In genomic region chr9:107906252-107906966, GRCm38 (mm10) we compare ENCODE assay signal across 8 mouse cellular contexts. TPM values are rescaled to one million over a fixed set of nuclear protein-coding genes. Genes with fewer than 3 reads are reported as not detected.
DNase-seq lines count a peak whose midpoint lies in the region; ATAC-seq lines count a peak whose summit lies in the region.

Mst1r (plus strand) TSS chr9:107906873.

- H3K9ac ChIP-seq in forebrain, embryonic 13.5 days = 0 out of 2 replicates have a peak within 1 kb of the TSS, but pooled peaks have one; percentile 37
- H3K9ac ChIP-seq in midbrain, embryonic 11.5 days (ENCODE audit: low read length) = peak within 1 kb of the TSS; percentile 62

- WGBS in forebrain, embryonic 13.5 days = 24% methylated on average over 19 of the region's 19 CpGs
- 8% methylated on average over 19 of the region's 19 CpGs for WGBS in large intestine, adult 2 months
- 22% methylated on average over 19 of the region's 19 CpGs for WGBS in midbrain, embryonic 11.5 days

- H3K27ac ChIP-seq in forebrain, embryonic 13.5 days = no peak within 1 kb of the TSS
- H3K27ac ChIP-seq in midbrain, embryonic 11.5 days (ENCODE audit: low read depth, low read length) = no peak within 1 kb of the TSS

- H3K4me1 ChIP-seq in erythroblast, embryonic 14.5 days (ENCODE audit: control insufficient read depth) = peaks cover 54% of the 10 kb centered on the region
- H3K4me1 ChIP-seq in forebrain, embryonic 13.5 days = peaks cover 29% of the 10 kb centered on the region
- H3K4me1 ChIP-seq in midbrain, embryonic 11.5 days (ENCODE audit: control insufficient read depth, insufficient read depth, low read length) = peaks cover 19% of the 10 kb centered on the region

- DNase-seq in heart, postnatal 25 days (ENCODE audit: low spot score) = peak; percentile 76
- DNase-seq in large intestine, adult 2 months (ENCODE audit: low read depth, low spot score) = no peak
- DNase-seq in midbrain, embryonic 11.5 days (ENCODE audit: low spot score, missing footprints) = peak; percentile 94
- peak; percentile 53 to 61 for DNase-seq in thymus, adult 18-20 months
- DNase-seq in layer of hippocampus, adult 18-20 months (ENCODE audit: low spot score in 2 of 2) = no peak

- peaks cover 3% of the 10 kb centered on the region for H3K27me3 ChIP-seq in erythroblast, embryonic 14.5 days (ENCODE audit: control insufficient read depth)
- H3K27me3 ChIP-seq in forebrain, embryonic 13.5 days = peaks cover 20% of the 10 kb centered on the region
- peaks cover 3% of the 10 kb centered on the region; the same call in 1 of the 2 replicates for H3K27me3 ChIP-seq in midbrain, embryonic 11.5 days (ENCODE audit: control insufficient read depth, insufficient read depth, low read length)

- H3K4me3 ChIP-seq in erythroblast, embryonic 14.5 days (replicated peaks) = peak within 1 kb of the TSS; percentile 60
- peak within 1 kb of the TSS; percentile 24; the same call in 1 of the 2 replicates for H3K4me3 ChIP-seq in forebrain, embryonic 13.5 days
- peak within 1 kb of the TSS; percentile 25 for H3K4me3 ChIP-seq in midbrain, embryonic 11.5 days (ENCODE audit: low read depth, low read length)

- H3K36me3 ChIP-seq in erythroblast, embryonic 14.5 days (ENCODE audit: control insufficient read depth) = peaks cover 13% of the 10 kb centered on the region
- peaks cover 8% of the 10 kb centered on the region; the same call in 1 of the 2 replicates for H3K36me3 ChIP-seq in forebrain, embryonic 13.5 days (ENCODE audit: poor library complexity, severe bottlenecking)
- no peaks in the 10 kb centered on the region for H3K36me3 ChIP-seq in midbrain, embryonic 11.5 days (ENCODE audit: control insufficient read depth, insufficient read depth, low read length)

- peak within 1 kb of the TSS; percentile 52 for H3K4me2 ChIP-seq in forebrain, embryonic 13.5 days
- peak within 1 kb of the TSS; percentile 50 for H3K4me2 ChIP-seq in midbrain, embryonic 11.5 days

- ATAC-seq in erythroblast, adult 5-6 weeks (replicated peaks; ENCODE audit: low FRiP score, poor library complexity, severe bottlenecking) = no peak
- 0 out of 2 replicates have a peak, but pooled peaks have one; percentile 34 for ATAC-seq in forebrain, embryonic 13.5 days
- peak; percentile 54; the same call in 1 of the 2 replicates for ATAC-seq in midbrain, embryonic 11.5 days (ENCODE audit: low FRiP score)

- no peaks in the 10 kb centered on the region for H3K9me3 ChIP-seq in erythroblast, embryonic 14.5 days (ENCODE audit: control insufficient read depth, low read length)
- H3K9me3 ChIP-seq in forebrain, embryonic 13.5 days (replicated peaks) = no peaks in the 10 kb centered on the region
- H3K9me3 ChIP-seq in midbrain, embryonic 11.5 days (ENCODE audit: control insufficient read depth, low read length) = no peaks in the 10 kb centered on the region

- intact Hi-C loops in heart, postnatal 25 days (cut with DNase I) = loop anchor here (10.0 kb wide), 1 partner anchor 378 kb away; no protein-coding TSS in a partner anchor

RNA-seq across cellular contexts. Expression of gene Mst1r, which starts in this region (rescaled TPM):
- polyA plus RNA-seq in erythroblast, embryonic 14.5 days (2012) = 0.01 and 0.02 TPM in 2 replicates
- total RNA-seq in erythroblast, adult 5-6 weeks (2015; ENCODE audit: low replicate concordance) = not detected in 2 replicates
- total RNA-seq in erythroblast, adult 5-6 weeks (2017; ENCODE audit: low replicate concordance) = 0.43 TPM in 1 of 2 replicates, not detected in the other
- polyA plus RNA-seq in forebrain, embryonic 13.5 days (2015; fragmentation: Nextera tagmentation; extraction: Ambion mirVana) = 0.46 and 0.74 TPM in 2 replicates
- 1 to 10 TPM; 2.4 to 3.4 TPM for total RNA-seq in heart, postnatal 25 days (2021)
- 77.1 and 101 TPM in 2 replicates for polyA plus RNA-seq in large intestine, adult 2 months (2012; rRNA removed)
- 0.60 and 0.80 TPM in 2 replicates for polyA plus RNA-seq in midbrain, embryonic 11.5 days (2014; fragmentation: Nextera tagmentation; extraction: Ambion mirVana)
- total RNA-seq in layer of hippocampus, adult 18-20 months (2021) = 1 to 10 TPM; 1.9 TPM

Comparison
In these comparisons a context has a peak if more than half of its experiments do, and no peak if none do; other contexts are left out.
1. RNA of gene Mst1r (polyA plus RNA-seq): 77.1 to 101 TPM in large intestine, adult 2 months; 0.60 to 0.80 TPM in midbrain, embryonic 11.5 days, 0.46 to 0.74 TPM in forebrain, embryonic 13.5 days and 0.01 to 0.02 TPM in erythroblast, embryonic 14.5 days; every median in the first group is over 10 times any median in the second.
2. Peak in ATAC-seq, H3K4me3 ChIP-seq, H3K9ac ChIP-seq and H3K4me2 ChIP-seq in forebrain, embryonic 13.5 days; RNA of the gene not detected or under 1 TPM.
3. Peak in DNase-seq, ATAC-seq, H3K4me3 ChIP-seq, H3K9ac ChIP-seq and H3K4me2 ChIP-seq in midbrain, embryonic 11.5 days; RNA of the gene not detected or under 1 TPM.
4. DNase-seq: peak in heart, postnatal 25 days (single experiment) and thymus, adult 18-20 months (2 of 2); none in large intestine, adult 2 months (single experiment) and layer of hippocampus, adult 18-20 months (0 of 2).
5. Peak in every context shown above with its lines, with median percentiles within 50 percentile points of each other: H3K4me3 ChIP-seq.